Mouse (Mus musculus): ENCODE data around the gene Wnt6. TPM values are rescaled to one million over a fixed set of nuclear protein-coding genes. Genes with fewer than 3 reads are reported as not detected.

Gene Wnt6
- total and polyA plus RNA-seq, 2 experiments from 2014 or later: 0.11 to 0.88 TPM

DNA sequence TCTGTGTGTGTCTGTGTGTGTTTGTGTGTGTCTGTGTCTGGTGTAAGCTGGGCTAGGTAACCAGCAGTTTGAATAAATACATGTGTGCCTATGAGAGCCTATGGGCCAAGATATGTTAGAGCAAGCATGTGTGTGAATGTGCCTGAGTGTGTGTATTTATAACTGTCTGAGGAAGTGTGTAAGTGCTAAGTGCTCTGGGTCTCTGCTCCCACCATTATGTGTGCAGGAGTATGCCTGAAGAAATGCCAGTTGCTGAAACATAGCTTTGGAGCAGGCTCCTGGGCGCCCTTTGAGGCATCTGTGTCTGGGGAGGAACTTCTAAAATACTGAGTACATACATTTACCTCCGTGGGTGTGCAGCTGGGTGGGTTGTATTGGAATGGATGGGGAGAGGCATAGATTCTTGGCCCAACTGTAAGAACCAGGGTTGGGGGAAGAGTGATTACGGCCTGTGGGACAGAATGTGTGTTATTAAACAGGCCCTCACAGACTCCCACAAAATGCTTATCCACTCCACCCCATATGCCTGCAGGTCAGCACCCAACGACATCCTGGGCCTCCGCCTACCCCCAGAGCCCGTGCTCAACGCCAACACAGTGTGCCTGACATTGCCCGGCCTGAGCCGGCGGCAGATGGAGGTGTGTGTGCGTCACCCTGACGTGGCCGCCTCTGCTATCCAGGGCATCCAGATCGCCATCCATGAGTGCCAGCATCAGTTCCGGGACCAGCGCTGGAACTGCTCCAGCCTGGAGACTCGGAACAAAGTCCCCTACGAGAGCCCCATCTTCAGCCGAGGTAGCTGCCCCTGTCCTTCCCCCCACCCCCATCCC lies 21.4 kb downstream of the Wnt6 start:
- WGBS: 15% methylated on average over 19 of the region's 19 CpGs
- Histone ChIP-seq H3K27me3 (ENCODE audit: control insufficient read depth, insufficient read depth, low read length) (peaks cover 99% of the 10 kb centered on the region), H3K27ac (ENCODE audit: low read depth) (no peak overlapping the region), H3K9me3 (replicated peaks; ENCODE audit: control insufficient read depth, low read length) (no peaks in the 10 kb centered on the region), H3K4me1 (ENCODE audit: control insufficient read depth, insufficient read depth) (no peaks in the 10 kb centered on the region), H3K4me2 (ENCODE audit: low read depth, low read length) (no peak overlapping the region), H3K36me3 (replicated peaks; ENCODE audit: control insufficient read depth, insufficient read depth, low read length) (no peaks in the 10 kb centered on the region), H3K9ac (replicated peaks; ENCODE audit: low read depth, low read length) (no peak overlapping the region), H3K4me3 (ENCODE audit: low read depth, low read length) (no peak overlapping the region)
- TF ChIP-seq EP300 (IDR thresholded peaks at IDR 0.05; ENCODE audit: low read depth) (no peak), CTCF (IDR thresholded peaks at IDR 0.05; ENCODE audit: low read depth) (no peak)
- ATAC-seq (ENCODE audit: insufficient read depth, low read depth) (no peak), DNase-seq (ENCODE audit: low spot score) (no peak)

DNA sequence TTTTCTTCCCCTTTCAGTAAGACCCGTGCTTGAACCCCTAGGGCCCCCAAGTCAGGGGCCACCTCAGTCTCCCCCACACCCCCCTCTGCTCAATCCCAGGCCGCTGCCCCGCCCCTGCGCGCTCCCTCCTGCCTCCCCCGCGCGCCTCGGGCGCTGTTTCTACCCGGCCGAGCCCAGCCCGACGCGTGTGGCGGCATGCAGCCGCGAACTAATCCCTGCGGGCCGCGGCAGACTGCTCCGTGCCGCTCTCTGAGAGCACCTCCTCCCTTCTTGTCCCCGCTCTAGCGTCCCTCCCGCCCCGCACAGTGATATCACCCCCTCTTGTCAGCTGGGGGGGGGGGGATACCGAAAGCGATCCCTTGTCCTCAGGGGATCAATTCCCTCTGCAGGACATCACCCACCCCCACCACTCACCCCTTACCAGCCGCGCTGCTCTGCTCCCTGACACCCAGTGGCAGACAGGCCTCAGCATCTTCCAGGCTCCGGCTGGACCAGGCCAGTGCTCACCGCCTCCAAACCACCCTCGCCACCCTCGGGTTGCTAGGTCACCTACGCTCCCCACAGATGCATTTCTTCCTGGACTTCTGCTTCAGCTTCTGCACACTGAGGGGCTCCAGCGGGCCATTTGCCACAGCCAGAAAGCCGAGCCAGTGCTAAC lies 22.9 kb downstream of the Wnt6 start:
- Histone ChIP-seq H3K4me1 (ENCODE audit: control insufficient read depth, insufficient read depth) (no peaks in the 10 kb centered on the region), H3K27ac (ENCODE audit: low read depth) (no peak overlapping the region), H3K4me3 (ENCODE audit: low read depth, low read length) (peak overlapping the region; percentile 23; the same call in 1 of the 2 replicates), H3K9ac (replicated peaks; ENCODE audit: low read depth, low read length) (no peak overlapping the region), H3K4me2 (ENCODE audit: low read depth, low read length) (peak overlapping the region; percentile 32), H3K9me3 (replicated peaks; ENCODE audit: control insufficient read depth, low read length) (no peaks in the 10 kb centered on the region), H3K27me3 (ENCODE audit: control insufficient read depth, insufficient read depth, low read length) (peaks cover 99% of the 10 kb centered on the region), H3K36me3 (replicated peaks; ENCODE audit: control insufficient read depth, insufficient read depth, low read length) (no peaks in the 10 kb centered on the region)
- no peak for DNase-seq (ENCODE audit: low spot score)
- TF ChIP-seq CTCF (IDR thresholded peaks at IDR 0.05; ENCODE audit: low read depth) (no peak), EP300 (IDR thresholded peaks at IDR 0.05; ENCODE audit: low read depth) (no peak)
- 2% methylated on average over 35 of the region's 38 CpGs for WGBS
- ATAC-seq (ENCODE audit: insufficient read depth, low read depth): no peak

DNA sequence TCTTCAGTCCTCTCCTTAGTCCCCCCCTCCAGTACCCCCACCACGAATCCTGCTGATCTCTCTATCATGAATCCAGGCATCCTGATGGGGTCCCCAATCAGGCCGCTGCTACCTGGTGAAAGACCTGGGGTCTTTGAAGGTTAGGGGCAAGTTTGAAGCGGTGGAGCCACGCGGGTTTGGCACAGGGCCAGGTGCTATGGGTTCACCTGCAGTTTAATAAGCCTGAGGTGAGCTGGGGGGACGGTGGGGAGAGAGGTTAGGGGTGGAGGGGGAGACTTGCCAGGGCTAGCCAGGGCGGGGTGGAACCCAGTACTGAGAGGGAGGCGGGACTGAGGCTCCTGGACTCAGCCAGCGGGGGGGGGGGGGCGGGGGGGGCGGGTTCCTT lies 23.4 kb downstream of the Wnt6 start:
- H3K4me1 ChIP-seq (ENCODE audit: control insufficient read depth, insufficient read depth): no peaks in the 10 kb centered on the region
- H3K36me3 ChIP-seq (replicated peaks; ENCODE audit: control insufficient read depth, insufficient read depth, low read length): no peaks in the 10 kb centered on the region
- no peak overlapping the region for H3K4me2 ChIP-seq (ENCODE audit: low read depth, low read length)
- no peak overlapping the region for H3K9ac ChIP-seq (replicated peaks; ENCODE audit: low read depth, low read length)
- DNase-seq (ENCODE audit: low spot score): no peak
- no peak overlapping the region for H3K27ac ChIP-seq (ENCODE audit: low read depth)
- no peaks in the 10 kb centered on the region for H3K9me3 ChIP-seq (replicated peaks; ENCODE audit: control insufficient read depth, low read length)
- ATAC-seq (ENCODE audit: insufficient read depth, low read depth): 0 out of 2 replicates have a peak, but pooled peaks have one; percentile 5
- no peak for TF ChIP-seq CTCF (IDR thresholded peaks at IDR 0.05; ENCODE audit: low read depth)
- TF ChIP-seq EP300 (IDR thresholded peaks at IDR 0.05; ENCODE audit: low read depth): no peak
- H3K4me3 ChIP-seq (ENCODE audit: low read depth, low read length): no peak overlapping the region
- WGBS: 3% methylated on average over 7 of the region's 11 CpGs
- peaks cover 99% of the 10 kb centered on the region for H3K27me3 ChIP-seq (ENCODE audit: control insufficient read depth, insufficient read depth, low read length)

DNA sequence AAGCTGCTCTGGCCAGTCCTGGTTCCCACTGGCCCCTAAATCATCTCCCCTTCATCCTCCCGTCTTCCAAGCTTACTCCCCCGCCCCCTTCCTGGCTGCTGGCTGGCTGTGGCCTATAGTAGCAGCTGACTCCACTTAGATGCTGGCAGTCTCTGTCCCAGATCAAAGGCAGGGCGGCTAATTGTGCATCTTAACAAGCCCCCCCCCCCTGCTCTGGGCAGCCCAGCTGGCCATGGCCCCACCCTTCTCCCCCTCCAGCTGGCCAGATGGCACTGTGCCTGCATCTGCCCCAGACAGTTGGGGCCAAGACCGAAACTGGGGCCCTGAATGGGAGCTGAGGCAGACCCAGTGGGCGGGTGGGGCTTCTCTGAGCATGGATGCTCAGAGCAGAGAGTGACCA lies 25.8 kb downstream of the Wnt6 start:
- Histone ChIP-seq H3K4me2 (ENCODE audit: low read depth, low read length) (no peak overlapping the region), H3K27ac (ENCODE audit: low read depth) (no peak overlapping the region), H3K9me3 (replicated peaks; ENCODE audit: control insufficient read depth, low read length) (no peaks in the 10 kb centered on the region), H3K27me3 (ENCODE audit: control insufficient read depth, insufficient read depth, low read length) (peaks cover 98% of the 10 kb centered on the region), H3K9ac (replicated peaks; ENCODE audit: low read depth, low read length) (no peak overlapping the region), H3K4me3 (ENCODE audit: low read depth, low read length) (no peak overlapping the region), H3K4me1 (ENCODE audit: control insufficient read depth, insufficient read depth) (no peaks in the 10 kb centered on the region), H3K36me3 (replicated peaks; ENCODE audit: control insufficient read depth, insufficient read depth, low read length) (no peaks in the 10 kb centered on the region)
- ATAC-seq (ENCODE audit: insufficient read depth, low read depth): no peak
- DNase-seq (ENCODE audit: low spot score): no peak
- no peak for TF ChIP-seq EP300 (IDR thresholded peaks at IDR 0.05; ENCODE audit: low read depth)
- no peak for TF ChIP-seq CTCF (IDR thresholded peaks at IDR 0.05; ENCODE audit: low read depth)
- 21% methylated on average over 5 of the region's 5 CpGs for WGBS

DNA sequence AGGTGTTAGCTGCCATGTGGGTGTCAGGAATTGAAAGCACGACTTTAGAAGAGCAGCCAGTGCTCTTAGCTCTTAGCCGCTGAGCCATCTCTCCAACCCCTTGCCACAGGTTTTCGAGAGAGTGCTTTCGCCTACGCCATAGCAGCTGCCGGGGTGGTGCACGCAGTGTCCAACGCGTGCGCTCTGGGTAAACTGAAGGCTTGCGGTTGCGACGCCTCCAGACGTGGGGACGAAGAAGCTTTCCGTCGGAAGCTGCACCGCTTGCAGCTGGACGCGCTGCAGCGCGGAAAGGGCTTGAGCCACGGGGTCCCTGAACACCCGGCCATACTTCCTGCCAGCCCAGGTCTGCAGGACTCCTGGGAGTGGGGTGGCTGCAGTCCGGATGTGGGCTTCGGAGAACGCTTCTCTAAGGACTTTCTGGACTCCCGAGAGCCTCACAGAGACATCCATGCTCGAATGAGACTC lies 28.8 kb downstream of the Wnt6 start:
- Histone ChIP-seq H3K27me3 (ENCODE audit: control insufficient read depth, insufficient read depth, low read length) (peaks cover 99% of the 10 kb centered on the region), H3K4me3 (ENCODE audit: low read depth, low read length) (peak overlapping the region; percentile 29), H3K9ac (replicated peaks; ENCODE audit: low read depth, low read length) (no peak overlapping the region), H3K4me1 (ENCODE audit: control insufficient read depth, insufficient read depth) (no peaks in the 10 kb centered on the region), H3K4me2 (ENCODE audit: low read depth, low read length) (peak overlapping the region; percentile 37), H3K9me3 (replicated peaks; ENCODE audit: control insufficient read depth, low read length) (no peaks in the 10 kb centered on the region), H3K36me3 (replicated peaks; ENCODE audit: control insufficient read depth, insufficient read depth, low read length) (no peaks in the 10 kb centered on the region), H3K27ac (ENCODE audit: low read depth) (no peak overlapping the region)
- no peak for ATAC-seq (ENCODE audit: insufficient read depth, low read depth)
- WGBS: under 1% methylated on average over 29 of the region's 29 CpGs
- DNase-seq (ENCODE audit: low spot score): no peak
- no peak for TF ChIP-seq CTCF (IDR thresholded peaks at IDR 0.05; ENCODE audit: low read depth)
- no peak for TF ChIP-seq EP300 (IDR thresholded peaks at IDR 0.05; ENCODE audit: low read depth)

Data from heart, postnatal 0 days (tissue).